Mouse (Mus musculus) activated CD4-positive, CD25-positive, alpha-beta regulatory T cell, adult 4 months (primary cell): ENCODE measurements at regions not wholly inside any gene's neighbourhood (a gene's known extent, or its start where the extent isn't known, plus 50 kb on each side); places are given as distances from the start of the nearest gene placed in this dataset.

Experiments used
- ATAC-seq: one replicate; pipeline ENCODE4 v1.8.0; 2017

DNA sequence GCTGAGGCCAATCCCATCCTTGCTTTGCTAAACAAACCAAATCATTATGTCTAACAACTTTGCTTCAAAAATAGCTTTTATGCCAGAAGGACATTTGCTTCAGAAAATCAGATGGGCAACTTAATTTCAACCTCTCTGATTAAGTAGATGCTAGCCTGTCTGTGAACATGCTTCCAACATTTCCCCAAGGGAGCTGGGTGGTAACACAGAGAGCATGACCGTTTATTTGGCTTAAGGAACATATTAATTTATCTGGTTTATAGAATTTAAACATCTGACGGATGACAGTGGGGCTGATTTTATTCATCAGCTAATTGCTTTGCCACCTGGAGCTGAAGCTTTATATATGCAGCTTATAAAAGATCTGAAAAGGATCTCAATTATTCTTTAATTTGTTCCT, 245.1 kb upstream of the Spred2 start:
- ATAC-seq = no peak

GRCm38 (mm10) chr11:19679669-19680068, 244.5 kb upstream of the Spred2 start:
- ATAC-seq = no peak

DNA sequence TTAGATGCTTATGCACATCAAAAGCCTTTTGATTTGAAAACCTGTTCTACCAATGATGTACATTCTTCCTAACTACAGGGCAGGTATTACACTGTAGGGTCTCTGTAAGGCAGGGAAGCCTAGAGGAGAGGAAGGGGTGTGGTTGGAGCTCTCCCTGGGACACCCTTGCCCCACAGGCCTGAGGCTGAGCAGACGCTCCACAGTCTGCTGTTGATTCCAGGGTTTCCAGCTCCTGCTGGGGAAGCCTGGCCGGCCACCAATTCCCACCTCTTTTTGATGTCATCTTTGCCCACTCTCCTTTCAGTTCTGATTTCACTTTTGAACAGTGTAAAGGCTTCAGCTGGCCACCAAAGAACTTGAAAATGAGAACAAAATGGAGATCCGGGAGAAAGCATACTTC, 223.0 kb upstream of the Spred2 start:
- no peak for ATAC-seq

- no peak for ATAC-seq
Observed at GRCm38 (mm10) chr11:19708821-19709220, 215.4 kb upstream of the Spred2 start.

GRCm38 (mm10) chr11:19709337-19709736, 214.8 kb upstream of the Spred2 start:
- no peak for ATAC-seq

DNA sequence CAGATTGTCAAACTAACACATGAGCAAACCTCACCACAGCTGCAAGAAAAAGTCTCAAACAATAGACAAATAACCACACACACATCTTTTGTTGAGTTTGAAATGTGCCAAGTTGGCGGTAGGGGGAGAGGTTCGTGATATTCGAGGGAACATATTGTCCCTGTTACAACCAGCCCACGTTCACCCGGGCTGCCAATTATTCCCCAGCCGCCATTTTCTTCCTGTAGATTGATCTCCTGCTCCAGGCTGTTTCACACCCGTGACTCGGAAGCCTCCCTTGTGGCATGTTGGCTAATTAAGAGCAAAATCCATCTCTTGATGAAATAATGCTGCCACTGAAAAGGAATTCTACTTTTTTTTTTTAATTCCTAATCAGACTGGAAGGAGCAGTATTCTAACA, 211.1 kb upstream of the Spred2 start:
- no peak for ATAC-seq

GRCm38 (mm10) chr11:19713597-19713996, 210.6 kb upstream of the Spred2 start:
- no peak for ATAC-seq

GRCm38 (mm10) chr11:19714211-19714610, 210.0 kb upstream of the Spred2 start:
- no peak for ATAC-seq

- ATAC-seq = no peak
Observed at GRCm38 (mm10) chr11:19714888-19715595, 209.1 kb upstream of the Spred2 start.

GRCm38 (mm10) chr11:19718165-19718564, 206.0 kb upstream of the Spred2 start:
- no peak for ATAC-seq

DNA sequence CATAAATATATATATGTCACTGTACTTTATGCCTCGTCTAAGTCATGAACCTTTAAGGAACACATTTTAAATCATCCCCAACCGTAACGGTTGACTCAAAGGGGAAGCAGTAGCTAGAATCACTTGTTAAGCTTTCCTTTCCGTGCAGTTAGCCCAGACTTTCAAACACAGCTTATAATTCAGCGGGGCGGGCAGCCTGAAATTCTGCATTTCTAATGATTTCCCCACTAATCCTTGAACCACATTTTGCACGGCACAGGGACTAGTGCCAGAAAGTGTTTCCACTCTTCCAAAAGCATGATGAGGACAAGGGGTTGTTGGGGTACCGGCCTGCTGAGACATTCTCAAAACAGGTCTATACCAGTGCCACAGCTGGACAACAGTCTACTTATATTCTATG, 195.1 kb upstream of the Spred2 start:
- no peak for ATAC-seq

GRCm38 (mm10) chr11:19730747-19731146, 193.4 kb upstream of the Spred2 start:
- ATAC-seq = no peak

DNA sequence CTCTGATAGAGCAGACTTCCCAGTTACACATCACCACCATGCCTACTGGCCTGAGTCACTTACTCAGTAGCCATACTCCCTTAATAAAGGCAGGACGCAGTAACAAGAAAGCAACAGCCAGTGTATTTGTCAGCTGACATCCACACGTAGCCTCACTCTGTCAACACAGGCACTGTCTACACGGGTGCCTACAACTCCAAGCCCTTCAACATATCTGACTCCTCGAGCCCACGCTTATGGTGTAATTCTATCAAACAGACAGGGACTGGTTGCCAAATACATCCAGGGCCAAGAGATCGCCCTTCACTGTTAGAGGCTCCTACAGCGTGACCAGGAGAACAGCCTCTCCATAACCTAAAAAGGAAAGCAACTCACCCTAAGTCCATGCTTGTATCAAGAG, 188.1 kb upstream of the Spred2 start:
- ATAC-seq = no peak

- ATAC-seq = no peak
Observed at GRCm38 (mm10) chr11:19736926-19737325, 187.2 kb upstream of the Spred2 start.

GRCm38 (mm10) chr11:19737331-19737730, 186.8 kb upstream of the Spred2 start:
- ATAC-seq = no peak

DNA sequence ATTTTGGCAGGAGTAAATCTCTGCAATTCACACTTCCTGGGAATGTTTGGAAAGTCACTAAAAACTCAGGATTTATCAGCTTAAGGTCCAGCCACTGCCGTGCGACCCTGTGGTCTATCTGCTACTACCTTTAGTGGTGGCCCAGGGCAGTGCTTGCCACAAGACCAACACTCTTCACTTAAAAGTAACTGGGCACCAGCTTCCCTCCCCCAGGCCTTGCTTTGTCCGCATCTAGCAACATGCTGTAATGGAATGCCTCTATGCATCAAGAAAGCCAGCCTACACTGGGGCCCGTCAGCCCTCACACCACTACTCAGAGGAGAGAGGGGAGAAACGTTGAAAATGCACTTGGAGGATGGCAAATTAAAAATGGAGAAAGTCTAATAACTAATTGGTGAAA, 186.4 kb upstream of the Spred2 start:
- no peak for ATAC-seq

DNA sequence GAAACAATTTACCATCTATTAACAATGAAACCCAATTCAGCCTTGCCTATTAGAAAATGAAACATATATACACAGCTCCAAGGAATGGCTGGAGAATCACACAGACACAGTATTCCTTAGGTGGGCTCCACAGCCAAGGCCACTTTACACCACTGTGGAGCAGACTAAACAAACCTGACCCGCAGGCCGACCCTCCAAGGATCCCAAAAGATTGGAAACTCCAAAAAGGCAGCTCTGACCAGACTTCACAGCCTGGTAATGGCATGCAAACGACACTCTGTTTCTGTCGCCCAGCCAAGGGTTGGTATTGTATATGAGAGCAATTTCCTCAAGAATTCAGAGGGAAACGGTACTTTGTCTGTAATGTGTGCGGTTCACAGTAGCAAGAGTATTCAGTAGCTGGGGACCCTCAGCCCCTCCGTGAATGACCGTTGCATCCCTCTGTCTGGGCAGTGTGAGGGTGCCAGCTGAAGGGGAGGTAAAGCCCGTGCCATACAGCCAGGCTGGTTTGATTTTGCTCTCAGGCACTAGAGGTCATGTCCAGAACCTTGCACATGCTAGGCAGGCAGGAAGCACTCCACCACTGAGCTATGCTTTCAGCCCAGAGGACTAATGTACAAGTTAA, 184.5 kb upstream of the Spred2 start:
- ATAC-seq = no peak

DNA sequence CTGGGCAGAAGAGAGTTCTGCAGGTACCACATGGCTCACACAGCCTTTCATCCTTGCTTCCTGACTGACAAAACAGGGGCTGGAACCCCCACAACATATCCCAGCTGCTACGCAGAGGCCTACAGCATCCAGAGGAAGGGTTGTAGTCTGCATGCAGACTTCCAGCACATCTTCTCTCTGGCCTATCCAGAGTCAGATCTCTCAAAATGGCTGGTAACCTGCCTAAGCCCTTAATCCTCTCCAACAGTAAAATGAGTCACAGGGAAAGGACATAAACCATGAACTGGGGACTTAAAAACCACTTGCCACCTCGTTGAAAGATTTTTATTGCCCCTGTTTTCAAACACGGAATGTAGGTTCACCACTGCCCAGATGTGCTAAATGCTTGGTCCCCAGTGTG, 183.6 kb upstream of the Spred2 start:
- ATAC-seq = no peak

- ATAC-seq = no peak
Observed at GRCm38 (mm10) chr11:19747097-19747972, 176.8 kb upstream of the Spred2 start.

GRCm38 (mm10) chr11:19747973-19748559, 176.1 kb upstream of the Spred2 start:
- ATAC-seq = no peak

- no peak for ATAC-seq
Observed at GRCm38 (mm10) chr11:19758892-19759291, 165.3 kb upstream of the Spred2 start.

DNA sequence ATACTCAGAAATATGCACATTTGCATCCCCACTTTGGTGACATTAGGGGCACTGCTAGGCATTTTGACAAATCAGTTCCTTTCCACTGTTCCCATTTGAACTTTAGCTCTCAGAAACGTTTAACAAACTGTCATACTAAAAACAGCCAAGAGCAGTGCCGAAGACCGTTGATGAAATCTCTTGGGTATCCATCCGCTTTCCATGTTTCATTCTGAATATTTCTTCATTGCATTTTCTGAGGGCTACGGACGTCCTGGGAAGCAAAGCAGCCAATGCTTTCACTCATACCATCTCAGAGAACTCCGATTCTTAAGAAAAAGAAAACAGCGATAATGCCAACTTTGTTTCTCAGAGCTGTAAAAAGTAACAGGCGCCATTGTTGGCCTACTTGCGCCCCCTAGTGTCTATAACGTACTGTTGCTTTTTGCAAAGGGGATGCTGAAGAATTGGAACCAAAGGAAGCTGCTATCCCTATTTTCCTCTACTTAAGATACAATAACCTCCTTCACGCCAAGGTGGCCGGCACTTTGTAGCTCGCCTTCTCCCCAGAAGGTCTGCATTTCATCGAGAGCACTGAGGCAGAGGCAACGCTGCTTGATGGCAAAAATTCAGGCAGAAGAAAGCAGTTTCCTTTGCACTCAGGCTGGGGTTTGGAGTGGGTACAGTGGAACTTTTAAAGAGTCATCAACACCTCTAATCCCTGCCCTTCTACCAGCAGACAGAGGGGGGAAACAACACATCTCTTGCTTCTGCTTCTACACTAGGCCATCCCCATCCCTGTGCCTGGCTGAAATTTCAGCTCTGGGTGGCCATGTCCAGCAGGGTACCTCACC, 163.1 kb upstream of the Spred2 start:
- no peak for ATAC-seq

DNA sequence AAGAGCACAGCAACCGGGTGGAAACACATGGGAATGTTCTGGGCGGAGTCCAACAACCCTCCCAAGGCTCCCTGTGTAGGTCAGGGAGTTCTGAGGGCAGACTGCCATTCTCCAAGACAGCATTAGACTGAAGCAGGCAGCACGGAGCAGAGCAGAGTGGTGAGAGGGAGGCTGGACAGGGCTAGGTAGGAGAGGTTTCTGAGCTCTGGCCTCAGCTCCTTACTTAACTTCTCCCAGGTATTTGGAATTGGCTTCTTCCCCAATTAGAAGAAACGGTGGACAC, 162.5 kb upstream of the Spred2 start:
- no peak for ATAC-seq
